Mouse (Mus musculus) cerebellum, postnatal 25 days (tissue): Measurements from ENCODE around the gene Cyp2d10.
"Not testable (repeated sequence)": the region's sequence is repeated elsewhere in the genome, so short reads cannot be mapped to it uniquely, and the experiment has no call there.

Experiments used
- DNase-seq, 2 experiments: peaks; one replicate each; pipeline ENCODE4 v3.0.0; 2021; ENCODE audit warnings: mixed read lengths in 2 of 2

Gene Cyp2d10

DNA sequence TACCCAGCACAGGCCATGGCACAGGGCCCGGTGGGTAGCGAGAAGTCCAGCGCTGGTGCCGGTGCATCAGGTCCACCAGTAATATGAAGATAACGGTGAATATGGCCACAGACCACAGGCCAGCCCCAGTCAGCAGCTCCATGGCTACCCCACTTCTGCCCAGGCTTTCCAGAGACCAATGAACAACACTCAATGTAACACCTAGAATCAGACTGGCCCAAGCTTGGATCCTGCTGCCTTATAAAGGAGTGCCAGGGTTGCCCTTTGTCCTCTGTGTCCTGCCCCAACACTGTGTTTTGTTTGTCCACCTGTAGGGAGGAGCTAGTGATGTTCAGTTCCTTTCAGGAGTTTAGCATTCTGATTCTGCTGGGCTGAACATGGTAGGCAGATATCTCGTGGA, at the start of gene Cyp2d10:
Cyp2d10 (minus strand) TSS at position 215 of the 400 bp plus-strand sequence.
- DNase-seq = no peak

DNA sequence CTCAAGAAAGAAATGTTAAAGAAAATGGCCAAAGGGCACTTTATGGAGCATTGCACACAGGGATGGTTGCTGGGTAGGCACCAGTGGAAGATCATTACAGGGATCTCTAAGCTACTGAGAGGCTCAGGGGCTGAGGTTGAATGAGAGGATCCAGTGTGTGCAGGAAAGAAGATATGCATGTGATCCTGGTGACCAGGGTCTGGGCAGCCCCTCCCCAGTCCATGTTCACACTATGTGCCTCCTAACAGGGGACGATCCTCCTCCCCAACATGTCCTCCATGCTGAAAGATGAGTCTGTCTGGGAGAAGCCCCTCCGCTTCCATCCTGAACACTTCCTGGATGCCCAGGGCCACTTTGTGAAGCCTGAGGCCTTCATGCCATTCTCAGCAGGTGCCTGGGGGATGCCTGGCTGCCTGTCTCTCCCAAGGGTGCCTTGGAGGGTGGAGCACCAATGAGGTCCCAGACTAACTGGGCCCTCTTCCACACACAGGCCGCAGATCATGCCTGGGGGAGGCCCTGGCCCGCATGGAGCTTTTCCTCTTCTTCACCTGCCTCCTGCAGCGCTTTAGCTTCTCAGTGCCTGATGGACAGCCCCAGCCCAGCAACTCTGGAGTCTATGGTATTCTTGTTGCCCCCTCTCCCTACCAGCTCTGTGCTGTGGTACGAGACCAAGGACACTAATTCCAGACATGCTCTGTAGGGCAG, 49.2 kb upstream of the Cyp2d10 start:
- DNase-seq = not testable (repeated sequence)

DNA sequence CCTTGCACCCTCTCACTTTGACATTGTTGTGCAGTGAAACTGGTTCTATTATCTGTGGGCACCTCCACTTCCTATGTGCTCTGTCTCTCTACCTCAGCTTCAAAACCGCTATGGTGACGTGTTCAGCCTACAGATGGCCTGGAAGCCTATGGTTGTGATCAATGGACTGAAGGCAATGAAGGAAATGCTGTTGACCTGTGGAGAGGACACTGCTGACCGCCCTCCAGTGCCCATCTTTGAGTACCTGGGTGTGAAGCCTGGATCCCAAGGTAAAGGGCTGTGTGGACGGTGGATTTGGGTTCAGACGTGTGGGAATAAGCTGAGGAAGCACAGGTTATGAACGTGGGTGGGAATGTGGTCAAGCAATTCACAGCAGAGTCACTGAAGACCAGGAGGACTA, 46.5 kb upstream of the Cyp2d10 start:
- not testable (repeated sequence) for DNase-seq

DNA sequence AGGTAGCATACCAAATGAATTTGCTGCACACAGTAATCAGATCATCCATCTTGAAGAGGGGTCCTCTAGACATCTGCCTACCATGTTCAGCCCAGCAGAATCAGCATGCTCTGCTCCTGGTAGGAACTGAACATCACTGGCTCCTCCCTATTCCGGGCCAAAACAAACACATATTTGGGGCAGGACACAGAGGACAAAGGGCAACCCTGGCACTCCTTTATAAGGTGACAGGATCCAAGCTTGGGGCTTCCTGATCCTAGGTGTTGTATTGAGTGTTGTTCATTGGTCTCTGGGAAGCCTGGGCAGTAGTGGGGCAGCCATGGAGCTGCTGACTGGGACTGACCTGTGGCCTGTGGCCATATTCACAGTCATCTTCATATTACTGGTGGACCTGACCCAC, 45.1 kb upstream of the Cyp2d10 start:
- not testable (repeated sequence) for DNase-seq

DNA sequence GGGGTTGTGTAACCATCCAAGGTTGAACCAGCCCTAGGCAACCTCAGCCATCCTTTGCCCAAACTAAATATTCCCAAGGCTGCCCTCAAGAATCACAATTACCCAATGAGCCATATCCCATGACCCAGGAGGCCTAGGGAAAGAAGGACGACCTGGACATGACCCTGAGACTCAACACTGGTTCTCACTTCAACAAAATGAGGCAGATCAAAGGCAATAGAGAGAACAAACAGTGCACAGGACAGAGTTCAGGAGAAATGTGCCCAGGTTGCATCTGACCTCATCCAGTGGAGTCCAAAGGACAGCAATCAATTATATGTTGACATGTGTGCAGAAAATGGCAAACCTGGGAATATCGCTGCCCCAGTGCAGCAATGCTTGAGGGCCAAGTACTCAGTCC, 43.0 kb upstream of the Cyp2d10 start:
- DNase-seq = not testable (repeated sequence)

DNA sequence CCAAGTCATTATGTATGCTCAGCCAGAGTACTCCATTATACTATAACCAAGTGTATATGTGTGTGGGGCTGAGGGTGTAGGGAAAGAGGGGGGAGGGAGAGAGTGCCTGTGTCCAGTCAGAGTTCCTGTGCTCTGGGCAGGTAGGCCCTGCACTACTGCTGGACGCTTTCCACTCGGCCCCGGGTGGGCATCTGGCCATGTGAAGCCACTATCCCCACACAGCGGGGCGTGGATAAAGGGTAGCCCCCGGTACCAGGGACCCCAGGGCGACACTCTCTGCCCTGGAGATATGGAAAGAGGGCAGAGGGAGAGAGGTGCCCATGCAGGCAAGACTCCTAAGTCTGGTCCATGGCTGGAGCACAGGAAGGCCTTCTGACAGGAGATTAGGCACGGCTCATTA, 38.2 kb upstream of the Cyp2d10 start:
- no peak for DNase-seq

DNA sequence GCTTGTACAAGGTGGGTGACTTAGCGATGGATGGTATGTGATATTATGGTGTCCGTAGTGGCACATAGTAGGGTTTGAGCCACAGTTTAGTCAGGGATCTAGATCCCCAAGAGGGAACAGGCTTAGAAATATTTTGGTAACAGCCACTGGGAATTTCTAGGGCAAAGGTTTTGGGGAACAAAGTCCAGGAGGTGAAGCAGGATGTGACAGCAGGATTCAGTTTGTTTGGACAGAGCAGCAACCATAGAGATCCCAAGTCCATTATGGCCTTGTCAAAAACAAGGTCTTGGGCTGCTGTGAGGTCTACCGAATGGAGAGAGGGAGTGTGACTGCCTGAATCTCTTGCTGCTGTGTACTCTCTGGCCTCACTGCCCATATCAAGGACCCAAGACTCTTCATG, 36.7 kb upstream of the Cyp2d10 start:
- DNase-seq = no peak

DNA sequence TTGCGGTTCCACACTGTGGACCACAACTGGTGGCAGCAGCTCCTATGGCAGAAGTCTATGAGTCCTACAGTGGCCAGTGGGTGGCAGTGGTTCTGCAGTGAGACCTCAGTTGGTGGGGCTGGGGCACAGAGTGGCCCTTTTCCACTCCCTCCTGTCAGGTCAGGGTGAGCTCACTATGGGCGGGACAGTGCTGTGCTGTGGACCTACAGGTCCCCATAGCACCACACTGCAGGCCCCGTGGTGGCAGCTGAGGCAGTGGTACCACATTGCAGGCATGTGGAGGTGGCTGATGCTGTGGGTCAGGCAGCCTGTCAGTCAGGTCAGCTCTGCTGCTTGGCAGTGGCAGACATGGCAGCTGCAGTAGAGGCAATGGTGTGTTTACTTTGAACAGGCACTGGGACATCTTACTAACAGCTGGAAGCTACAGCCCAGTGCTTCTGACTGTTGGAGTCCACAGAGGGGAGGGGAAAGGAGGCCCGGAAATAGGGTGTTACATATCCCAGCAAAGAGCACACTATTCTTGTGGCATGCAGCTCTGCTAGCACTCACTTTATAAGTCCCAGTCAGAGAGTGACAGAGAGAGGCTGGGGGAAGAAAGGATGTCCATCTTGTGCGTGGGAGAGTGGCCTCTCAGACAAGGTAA, 31.1 kb upstream of the Cyp2d10 start:
- DNase-seq = no peak

DNA sequence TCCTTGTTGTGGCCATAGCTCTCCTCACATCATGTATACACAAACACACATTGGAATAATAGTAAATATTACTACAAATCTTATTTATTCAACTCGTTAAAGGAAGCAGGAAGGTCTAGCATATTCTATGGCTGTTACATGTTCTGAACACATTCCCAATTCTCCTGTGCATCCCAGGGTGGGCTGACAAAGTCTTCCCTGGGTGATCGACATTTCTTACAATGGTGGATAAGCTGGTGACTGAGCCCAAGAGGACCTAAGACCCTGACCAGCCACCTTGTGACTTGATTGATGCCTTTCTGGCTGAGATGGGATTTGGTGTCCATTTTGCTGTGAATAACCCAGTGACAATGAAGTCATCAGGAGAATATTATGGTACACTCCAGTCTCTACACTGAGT, 28.6 kb upstream of the Cyp2d10 start:
- DNase-seq = no peak

DNA sequence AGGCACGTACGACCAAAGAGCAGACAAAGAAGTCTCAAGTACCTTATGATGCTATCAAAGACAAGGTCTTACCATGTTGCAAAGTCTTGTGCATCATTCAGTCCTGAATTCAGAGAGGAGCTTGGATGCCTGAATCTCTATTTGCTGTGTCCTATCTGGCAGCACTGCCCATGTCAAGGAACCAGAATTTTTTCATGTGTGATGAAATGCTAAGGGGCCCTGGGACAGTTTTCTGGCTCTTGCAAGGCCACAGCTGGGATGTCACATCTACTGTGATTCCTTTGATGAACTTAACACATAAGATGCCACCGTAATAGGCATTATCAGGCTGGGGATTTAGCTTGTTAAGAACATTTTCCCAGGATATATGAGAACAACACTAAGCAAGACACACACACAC, 28.0 kb upstream of the Cyp2d10 start:
- DNase-seq = no peak

DNA sequence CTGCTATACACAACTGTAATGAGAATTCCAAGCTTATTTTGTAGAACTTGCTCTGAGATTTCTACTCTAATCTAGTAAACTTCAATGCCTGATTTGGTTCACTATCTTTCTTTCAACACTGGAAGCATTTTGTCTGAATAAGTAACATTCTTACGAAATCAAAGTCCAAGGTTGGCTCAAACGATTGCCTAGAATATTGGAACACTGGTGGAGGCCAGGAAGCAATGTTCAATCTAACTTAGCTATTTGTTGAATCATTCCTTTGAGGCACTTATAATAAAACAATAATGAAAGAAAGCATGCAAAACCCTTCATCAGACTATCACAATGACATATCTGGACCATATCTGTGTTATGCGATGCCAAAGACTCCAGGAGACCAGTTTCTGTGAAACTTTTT, 27.5 kb upstream of the Cyp2d10 start:
- no peak for DNase-seq

DNA sequence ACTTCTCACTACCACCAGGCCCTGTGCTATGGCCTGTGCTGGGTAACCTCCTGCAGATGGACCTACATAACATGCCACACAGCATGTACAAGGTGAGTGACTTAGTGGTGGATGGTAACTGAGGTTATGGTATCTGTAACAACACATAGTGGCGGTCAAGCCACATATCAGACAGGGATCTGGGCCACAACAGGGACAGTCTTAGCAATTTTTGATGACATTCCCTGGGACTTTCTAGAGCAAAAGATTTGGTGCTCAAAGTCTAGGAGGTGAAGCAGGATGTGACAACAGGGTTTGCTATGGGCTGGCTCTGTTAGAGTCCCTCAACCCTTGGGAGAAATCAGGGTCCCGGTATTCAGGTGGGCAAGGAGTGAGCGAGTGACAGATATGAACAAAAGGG, 26.6 kb upstream of the Cyp2d10 start:
- DNase-seq = no peak

DNA sequence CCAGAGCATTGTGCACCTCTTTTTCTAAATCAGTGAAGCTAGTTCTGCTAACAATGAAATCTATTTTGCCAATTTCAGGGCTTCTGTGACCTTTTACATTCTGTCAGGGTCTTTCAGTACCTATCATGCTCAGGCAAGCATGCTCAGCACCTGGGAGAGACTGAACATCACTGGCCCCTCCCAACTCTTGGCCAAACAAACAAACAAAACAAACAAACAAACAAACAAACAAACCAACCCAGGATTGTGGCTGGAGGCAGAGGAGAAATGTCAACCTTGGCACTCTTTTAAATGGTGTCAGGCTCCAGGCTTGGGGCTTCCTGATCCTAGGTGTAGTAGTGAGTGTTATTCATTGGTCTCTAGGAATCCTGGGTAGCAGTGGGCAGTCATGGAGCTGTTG, 26.1 kb upstream of the Cyp2d10 start, which contains the start of gene Cyp2d9:
Cyp2d9 (plus strand) TSS at position 301 of the 400 bp plus-strand sequence.
- no peak for DNase-seq

DNA sequence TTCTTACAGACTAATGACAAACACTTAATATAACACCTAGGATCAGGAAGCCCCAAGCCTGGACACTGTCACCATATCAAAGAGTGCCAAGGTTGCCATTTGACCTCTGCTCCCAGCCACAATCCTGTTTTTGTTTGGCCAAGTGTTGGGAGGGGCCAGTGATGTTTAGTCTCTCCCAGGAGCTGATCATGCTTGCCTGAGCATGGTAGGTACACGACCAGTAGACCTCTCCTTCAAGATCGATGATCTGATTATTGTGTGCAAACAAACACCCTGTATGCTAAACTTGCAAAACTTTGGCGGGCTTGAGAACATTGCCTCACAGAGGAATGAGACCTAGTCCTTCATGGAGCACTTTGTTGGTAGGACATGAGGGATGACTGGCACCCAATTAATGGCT, 16.5 kb upstream of the Cyp2d10 start:
- DNase-seq = no peak

DNA sequence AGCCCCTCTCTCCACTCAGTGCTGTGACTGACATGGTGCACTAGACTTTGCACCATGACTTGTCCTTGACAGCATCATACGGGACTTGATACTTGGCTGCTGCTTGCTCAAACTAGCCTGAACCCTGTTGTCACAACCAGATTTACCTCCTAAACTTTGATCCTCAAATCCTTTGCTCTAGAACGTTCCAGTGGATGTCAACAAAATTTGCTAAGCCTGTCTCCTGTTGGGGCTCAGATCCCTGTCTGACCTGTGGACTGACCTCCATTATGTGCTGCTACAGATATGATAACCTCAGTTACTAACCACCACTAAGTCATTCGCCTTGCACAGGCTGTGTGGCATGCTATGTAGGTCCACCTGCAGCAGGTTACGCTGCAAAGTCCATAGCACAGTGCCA, 15.9 kb upstream of the Cyp2d10 start:
- DNase-seq = no peak

DNA sequence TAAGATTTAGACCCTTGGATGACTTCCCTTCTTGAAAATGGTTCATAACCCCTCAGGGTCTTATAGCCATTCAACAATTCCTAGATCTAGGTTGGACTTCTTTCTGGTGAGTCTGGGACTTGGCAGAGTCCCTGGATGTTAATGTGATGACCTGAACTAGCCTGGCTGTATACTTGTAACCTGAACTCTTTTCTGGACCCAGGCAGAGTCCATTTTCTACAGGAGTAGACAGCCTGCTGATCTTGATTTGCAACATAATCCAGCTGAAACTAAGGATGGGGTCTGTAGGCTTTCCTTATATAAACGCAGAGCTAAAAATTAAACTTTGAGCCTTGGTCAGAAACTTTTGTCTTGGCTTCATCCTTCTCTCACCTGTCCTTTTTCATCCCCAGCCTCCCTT, 11.6 kb upstream of the Cyp2d10 start:
- no peak for DNase-seq

DNA sequence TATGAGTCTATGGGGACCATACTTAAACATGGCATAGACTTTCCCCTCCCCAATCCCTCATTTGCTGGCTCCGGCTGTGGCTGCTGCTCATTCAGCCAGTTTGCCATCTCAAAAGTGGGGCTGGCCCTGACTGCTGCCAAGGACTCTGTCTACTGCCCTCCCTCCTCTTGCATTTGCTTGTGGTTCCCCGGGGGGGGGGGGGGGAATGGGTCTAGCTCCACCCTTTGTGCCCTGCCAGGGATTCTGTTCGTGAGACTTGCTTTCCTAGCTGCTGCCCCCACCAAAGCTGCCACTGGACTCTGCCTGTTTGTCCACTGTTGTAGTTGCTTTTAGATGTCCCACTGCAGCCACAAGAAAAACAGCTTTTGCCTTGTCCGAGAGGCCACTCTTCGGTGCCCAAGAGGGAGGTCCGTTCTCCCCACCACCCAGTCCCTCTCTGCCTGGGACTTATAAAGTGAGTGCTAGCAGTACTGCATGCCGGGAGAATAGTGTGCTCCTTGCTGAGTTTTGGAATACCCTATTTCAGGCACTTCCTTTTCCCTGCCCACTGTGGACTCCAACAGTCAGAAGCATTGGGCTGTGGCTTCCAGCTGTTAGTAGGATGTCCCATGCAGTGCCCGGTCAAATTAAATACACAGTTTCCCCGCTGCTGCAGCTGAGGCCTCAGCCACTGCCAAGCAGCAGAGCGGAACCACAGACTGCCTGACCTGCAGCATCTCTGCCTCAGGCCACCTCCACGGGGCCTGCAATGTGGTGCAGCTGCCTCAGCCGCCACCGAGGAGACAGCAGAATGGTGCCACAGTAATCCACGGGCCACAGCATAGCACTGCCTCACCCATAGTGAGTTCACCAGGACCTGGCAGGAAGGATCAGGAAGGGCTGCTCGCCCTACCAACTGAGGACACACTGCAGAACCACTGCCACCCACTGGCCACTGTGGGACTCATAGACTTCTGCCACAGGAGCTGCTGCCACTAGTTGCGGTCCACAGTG, 10.1 kb upstream of the Cyp2d10 start:
- peak; percentile 89 to 92 for DNase-seq

DNA sequence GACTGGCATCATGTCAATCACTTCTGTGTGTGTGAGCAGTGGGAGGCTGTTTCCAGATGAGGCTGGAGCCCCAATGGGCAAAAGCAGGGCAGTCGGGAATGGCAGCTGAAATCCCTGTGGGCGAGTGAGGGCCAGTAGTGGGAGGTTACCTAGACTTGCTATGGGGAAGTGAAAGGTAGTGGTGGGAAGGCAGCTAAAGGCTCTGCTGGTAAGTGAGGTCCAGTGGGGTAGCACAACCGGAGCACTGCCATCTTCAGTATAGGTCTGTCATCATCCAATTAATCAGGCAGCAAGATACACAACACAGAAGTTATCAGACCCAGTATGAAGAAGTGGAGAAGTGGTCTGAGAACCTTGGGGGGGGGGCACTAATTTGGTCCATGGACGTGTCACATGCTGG, 541 bp upstream of the Cyp2d10 start:
- no peak for DNase-seq

DNA sequence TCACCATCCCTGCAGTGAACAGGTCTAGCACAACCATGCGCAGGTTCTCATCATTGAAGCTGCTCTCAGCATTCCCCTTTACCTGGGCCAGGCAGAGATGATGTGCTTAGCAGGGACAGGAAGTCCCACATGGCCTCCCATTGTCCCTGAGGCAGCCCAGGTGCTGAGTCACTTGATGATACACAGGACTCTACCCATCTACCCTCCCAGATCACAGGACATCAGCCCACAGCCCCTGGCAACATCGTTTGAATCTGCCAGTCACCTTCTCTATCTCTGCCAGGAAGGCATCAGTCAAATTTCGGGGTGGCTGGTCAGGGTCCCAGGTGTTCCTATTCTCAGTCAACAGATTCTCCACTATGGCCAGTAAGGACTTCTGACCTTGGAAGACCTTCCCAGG, 2.8 kb downstream of the Cyp2d10 start:
- DNase-seq = no peak

DNA sequence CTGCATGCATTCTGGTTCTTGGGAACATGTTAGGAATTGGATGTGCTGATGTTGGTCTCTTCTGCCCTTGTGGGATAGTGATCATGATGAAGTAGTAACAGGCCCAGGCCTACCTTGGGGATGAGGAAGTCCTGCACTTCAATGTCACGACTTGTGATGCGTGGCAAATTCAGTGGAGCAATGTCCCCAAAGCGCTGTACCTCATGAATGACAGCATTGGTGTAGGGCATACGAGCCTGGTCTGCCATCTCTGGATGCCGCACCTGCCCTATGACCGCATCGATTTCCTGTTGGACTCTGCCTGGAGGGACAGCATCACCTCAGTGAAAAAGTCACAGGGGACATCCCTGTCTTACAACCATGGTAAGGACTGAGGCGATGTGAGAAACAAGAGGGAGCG, 3.4 kb downstream of the Cyp2d10 start:
- DNase-seq = no peak

DNA sequence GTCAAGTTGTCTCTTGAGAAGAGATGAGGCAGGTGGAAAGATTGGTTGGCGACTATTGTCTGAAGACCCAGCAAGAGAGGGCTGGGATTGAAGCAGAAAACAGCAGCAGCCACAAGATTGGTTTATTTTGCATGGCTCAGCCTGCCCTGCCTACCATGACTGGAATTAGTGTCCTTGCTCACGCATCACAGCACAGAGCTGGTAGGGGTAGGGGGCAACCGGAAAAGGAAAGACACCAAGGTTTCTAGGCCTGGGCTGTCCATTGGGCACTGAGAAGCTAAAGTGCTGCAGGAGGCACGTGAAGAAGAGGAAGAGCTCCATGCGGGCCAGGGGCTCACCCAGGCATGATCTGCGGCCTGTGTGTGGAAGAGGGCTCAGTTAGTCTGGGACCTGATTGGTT, 4.3 kb downstream of the Cyp2d10 start:
- DNase-seq = no peak

DNA sequence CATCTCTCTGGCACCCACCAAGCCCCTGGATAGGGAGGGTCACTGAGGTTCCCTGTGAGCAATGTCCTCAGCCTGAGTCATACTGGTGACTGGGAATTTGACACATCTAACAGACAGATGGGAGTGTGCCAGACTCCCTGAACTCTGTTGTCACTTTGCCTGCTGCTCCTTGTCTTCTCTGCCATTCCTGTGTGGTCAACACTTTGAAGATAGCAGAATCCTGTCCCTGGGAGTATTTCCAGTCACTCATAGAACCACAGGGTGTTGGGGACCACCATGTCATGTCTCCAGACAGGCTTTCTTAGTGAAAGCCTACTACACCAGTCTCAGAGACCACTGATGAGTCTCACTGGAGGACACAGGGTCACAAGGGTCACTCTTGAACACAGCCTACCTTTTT, 4.9 kb downstream of the Cyp2d10 start:
- no peak for DNase-seq

DNA sequence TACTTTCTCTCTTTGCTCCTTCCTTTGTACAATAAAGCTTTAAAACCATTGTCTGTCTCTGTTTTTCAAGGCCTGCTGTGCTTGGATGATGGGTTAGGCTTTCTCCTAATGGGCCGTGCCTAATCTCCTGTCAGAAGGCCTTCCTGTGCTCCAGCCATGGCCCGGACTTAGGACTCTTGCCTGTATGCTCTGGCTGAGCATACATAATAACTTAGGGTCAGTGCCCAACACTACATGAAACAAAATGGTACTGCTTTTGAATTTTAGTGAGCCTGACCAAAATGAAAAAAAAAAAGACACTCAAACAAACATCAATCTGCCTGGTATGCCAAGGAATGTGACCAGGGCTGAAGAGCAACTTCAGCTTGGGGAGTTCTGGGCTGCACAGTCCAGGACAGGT, 5.5 kb downstream of the Cyp2d10 start:
- DNase-seq = no peak

DNA sequence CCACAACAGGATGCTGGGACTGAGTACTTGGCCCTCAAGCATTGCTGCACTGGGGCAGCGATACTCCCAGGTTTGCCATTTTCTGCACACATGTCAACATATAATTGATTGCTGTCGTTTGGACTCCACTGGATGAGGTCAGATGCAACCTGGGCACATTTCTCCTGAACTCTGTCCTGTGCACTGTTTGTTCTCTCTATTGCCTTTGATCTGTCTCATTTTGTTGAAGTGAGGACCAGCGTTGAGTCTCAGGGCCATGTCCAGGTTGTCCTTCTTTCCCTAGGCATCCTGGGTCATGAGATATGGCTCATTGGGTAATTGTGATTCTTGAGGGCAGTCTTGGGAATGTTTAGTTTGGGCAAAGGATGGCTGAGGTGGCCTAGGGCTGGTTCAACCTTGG, 11.0 kb downstream of the Cyp2d10 start:
- DNase-seq = not testable (repeated sequence)
